Mouse (Mus musculus): ENCODE measurements around the gene Pus3.

Gene Pus3

DNA sequence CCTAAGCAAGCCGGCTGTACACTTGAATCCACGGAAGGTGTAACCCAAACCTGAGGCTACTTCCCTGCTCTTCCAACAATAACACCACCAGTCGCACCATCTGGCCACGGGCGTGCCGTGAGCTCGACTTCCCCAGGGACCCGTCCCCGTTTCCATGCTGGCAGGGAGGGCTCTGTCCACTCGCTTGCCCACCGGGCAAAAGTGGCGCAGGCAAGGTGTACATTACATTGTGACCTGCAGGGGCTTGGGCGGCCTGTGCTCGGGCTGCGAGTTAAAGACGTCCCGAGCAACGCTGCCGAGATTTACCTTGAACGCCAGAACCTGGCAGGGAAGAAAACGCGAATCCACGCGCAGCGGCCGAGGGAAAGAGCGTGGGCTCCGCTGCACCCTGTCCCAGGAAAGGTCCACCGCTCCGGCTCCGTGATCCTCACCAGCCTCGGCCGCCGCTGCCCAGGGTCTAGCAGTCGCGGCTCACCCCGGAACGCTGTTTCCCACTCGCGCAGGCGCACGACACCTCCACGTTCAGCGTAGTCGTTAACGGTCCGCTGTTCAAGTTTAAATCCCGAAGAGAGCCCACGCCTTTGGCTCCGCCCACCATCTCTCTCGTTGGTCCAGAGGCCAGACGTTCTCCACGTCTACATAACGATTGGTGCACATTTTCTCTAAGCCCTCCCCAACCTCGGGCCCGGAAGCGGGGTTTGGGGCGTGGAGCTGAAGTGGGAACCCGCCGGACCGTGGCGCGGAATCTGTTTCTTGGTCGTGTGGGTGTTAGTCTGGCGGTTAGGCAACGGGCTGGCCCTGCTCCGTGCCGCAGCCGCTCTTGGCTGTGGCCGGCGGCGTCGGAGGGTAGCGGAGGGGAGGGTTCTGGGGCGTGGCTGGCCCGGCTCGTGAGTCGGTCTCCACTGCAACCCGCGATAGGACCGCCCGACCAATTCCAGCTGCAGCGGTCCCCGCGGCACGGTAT lies 11.5 kb downstream of the Pus3 start, which contains the start of the genes Pate2 and Hyls1:
TSS of gene Pate2 (plus strand) at position 714 of the 964 bp plus-strand sequence.
TSS of gene Hyls1 (minus strand) at position 828 of the 964 bp plus-strand sequence.
- no peak for TF ChIP-seq GATA4 (IDR thresholded peaks at IDR 0.05; ENCODE audit: insufficient replicate concordance, low read length)

DNA sequence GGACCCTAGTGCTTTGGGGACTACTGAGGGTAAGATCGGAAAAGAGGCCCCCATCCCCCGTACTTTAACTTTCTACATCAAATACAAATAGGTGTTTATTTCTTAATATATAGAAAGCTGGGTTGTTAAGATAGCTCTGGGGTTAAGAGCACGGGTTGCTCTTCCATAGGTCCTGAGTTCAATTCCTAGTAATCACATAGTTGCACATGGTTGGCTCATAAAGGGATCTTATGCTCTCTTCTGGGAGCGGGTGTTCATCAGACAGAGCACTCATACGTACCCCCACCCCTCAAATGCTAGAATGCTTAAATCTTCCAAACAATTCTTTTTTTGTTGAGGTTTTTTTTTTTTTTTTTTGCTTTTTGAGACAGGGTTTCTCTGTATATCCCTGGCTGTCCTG lies 12.3 kb downstream of the Pus3 start:
- no peak for TF ChIP-seq GATA4 (IDR thresholded peaks at IDR 0.05; ENCODE audit: insufficient replicate concordance, low read length)

DNA sequence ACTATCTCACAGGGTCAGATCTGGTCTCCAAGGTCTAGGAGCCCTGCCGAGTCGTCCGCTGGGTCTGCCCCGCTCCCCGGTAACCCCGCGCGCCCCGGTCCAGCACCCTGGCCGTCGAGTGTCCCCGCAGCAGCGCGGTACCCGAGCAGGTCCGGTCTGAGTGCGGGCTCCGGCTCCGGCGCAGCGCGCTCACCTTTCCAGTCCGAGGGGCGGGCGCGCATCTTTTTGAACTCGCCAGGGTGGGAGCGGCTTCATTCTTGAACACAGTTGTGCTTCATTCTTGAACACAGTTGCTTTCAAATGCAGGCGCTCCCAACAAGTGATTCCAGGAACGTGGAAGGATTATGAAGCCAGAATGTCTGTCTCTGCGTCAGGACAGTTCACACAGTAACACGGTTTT lies 16.0 kb downstream of the Pus3 start:
- no peak for TF ChIP-seq GATA4 (IDR thresholded peaks at IDR 0.05; ENCODE audit: insufficient replicate concordance, low read length)

DNA sequence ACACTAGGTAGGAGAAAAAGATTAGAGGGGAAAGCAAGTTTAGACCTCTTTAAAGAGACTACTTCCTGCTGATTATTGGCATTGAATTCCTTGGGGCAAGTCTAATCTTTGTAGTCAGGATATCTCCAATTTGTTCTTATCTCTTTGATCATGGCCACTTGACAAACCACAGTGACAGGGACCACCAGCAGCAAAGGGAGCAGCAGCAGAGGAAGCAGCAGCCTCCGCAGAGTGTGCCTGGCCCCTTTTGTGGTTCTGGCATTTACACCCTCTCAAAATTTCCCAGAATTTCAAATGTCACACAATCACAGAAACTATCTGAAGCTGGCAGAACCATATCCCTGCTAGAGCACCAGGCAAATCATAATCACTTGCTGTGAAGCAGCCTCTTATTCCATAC lies 29.3 kb downstream of the Pus3 start:
- TF ChIP-seq GATA4 (IDR thresholded peaks at IDR 0.05; ENCODE audit: insufficient replicate concordance, low read length) = no peak

DNA sequence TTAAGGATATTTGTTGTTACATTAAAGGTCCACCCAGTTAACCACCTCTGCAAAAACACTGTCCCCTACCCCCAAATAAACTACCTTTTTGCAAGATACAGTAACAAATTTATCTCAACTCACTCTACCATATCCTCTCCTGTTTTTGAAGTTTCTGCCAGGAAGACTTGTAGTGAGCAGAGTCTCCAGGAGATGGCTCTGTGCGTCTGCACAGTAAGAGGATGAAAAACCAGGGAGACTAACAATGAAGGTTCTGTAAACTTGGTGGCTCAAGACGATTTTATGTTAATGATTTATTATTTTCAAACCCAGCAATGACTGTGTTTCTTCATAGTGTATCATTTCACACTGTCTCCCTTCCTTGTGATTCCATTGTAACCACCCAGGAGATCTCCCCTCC lies 34.5 kb downstream of the Pus3 start:
- no peak for TF ChIP-seq GATA4 (IDR thresholded peaks at IDR 0.05; ENCODE audit: insufficient replicate concordance, low read length)

DNA sequence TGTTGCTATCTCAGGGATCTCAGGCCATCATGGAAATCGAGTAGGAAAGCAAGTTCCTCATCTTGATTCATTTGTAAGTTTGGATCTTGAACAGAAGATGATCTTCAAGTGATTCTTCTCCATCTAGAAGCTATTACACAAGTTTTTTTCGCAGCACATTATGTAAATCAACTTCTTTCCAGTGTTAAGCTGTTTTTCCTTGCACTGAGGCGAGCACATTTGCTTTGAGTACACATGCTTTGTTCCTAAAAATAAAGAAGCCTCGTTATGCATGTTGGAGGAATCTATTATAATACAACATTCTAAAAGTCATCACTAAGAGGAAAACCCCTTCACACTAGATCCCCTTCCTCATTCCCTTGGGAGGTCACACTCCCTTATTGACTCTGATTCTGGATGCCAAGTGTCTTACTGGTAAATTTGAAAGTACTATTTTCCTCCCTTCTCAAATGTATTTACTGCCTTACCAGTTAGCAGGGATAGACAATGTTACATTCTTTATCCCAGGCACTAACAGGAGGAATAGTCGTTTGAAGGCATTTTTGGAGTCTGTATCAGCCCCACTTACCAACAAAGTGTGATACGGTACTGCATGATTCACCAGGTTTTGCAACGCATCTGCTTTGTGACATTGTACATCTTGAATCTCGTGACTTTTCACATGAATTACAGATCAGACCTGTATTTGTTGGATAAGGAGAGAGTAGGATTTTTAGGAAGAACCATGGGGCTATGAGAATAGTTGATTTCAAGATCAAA lies 49.4 kb downstream of the Pus3 start:
- no peak for TF ChIP-seq GATA4 (IDR thresholded peaks at IDR 0.05; ENCODE audit: insufficient replicate concordance, low read length)

DNA sequence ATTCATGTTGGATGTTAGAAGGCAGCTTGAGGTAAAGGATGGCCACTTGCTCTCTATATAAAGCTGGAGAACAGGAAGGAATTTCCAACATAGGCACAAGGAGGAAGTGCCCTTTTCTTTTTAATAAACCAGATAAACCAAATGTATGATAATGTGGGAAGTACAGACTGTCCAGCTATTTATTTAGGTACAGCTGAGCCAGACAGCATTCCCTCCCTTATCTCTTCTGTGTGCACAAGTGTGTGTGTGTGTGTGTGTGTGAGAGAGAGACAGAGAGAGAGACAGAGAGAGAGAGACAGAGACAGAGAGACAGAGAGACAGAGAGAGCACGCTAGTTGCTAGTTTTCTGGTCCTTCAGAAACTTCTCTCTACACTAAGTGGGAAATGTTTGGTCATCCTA lies 53.4 kb downstream of the Pus3 start, which contains the start of gene Pate4:
TSS of gene Pate4 (minus strand) at position 101 of the 400 bp plus-strand sequence.
- TF ChIP-seq GATA4 (IDR thresholded peaks at IDR 0.05; ENCODE audit: insufficient replicate concordance, low read length) = no peak

DNA sequence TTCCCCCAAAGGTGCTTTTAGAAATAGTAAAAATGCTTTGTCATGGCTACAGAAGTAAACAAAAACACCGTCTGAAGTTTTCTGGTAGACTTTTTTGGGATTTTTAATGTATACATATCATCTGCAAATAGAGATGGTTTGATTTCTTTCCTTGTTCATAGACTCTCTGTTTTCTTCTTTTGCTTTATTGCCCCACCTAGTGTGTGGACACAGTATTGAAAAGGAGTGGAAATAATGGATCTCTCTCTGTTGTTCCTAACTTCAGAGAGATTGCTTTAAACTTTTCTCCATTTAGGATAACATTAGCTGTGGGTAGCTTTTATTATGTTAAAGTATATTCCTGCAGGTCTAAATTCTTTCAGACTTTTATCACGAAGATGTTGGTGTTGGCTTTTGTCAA lies 55.6 kb downstream of the Pus3 start:
- no peak for TF ChIP-seq GATA4 (IDR thresholded peaks at IDR 0.05; ENCODE audit: insufficient replicate concordance, low read length)
